Mouse (Mus musculus) MEL (cell line): Measurements from ENCODE around the gene Tmem167b.

Experiments used
- CTCF ChIP-seq, 3 experiments: IDR thresholded peaks in 2 of 3; conservative IDR thresholded peaks in 1 of 3; 2 replicates each; pipeline ENCODE4 v1.5.1; 2011 to 2012; ENCODE audit warnings: low read length in 3 of 3, low read depth in 2 of 3, mild to moderate bottlenecking in 2 of 3, improper control_type of control experiment in 1 of 3, inconsistent platforms in 1 of 3, mixed read lengths in 1 of 3, moderate library complexity in 1 of 3; ENCODE audit not compliant: control insufficient read depth in 1 of 3, insufficient read depth in 1 of 3, poor library complexity in 1 of 3, severe bottlenecking in 1 of 3
- GATA1 ChIP-seq: IDR thresholded peaks from 2 replicates; pipeline ENCODE4 v1.6.1; 2011; ENCODE audit warnings: low read depth, low read length, improper control_type of control experiment
- MAFK ChIP-seq: IDR thresholded peaks from 2 replicates; pipeline ENCODE4 v1.6.1; 2011; ENCODE audit warnings: low read depth, mild to moderate bottlenecking, low read length, improper control_type of control experiment, borderline replicate concordance
- MEF2A ChIP-seq: IDR thresholded peaks from 2 replicates; pipeline ENCODE4 v1.6.1; 2014; ENCODE audit warnings: low read depth, mild to moderate bottlenecking, inconsistent platforms, low read length, improper control_type of control experiment; ENCODE audit not compliant: poor library complexity, insufficient replicate concordance, severe bottlenecking; ENCODE audit errors: extremely low read depth
- MYC ChIP-seq: IDR thresholded peaks from 2 replicates; pipeline ENCODE4 v1.6.1; 2011; ENCODE audit warnings: low read depth, mild to moderate bottlenecking, low read length, improper control_type of control experiment, moderate library complexity
- POLR2A ChIP-seq, 2 experiments: IDR thresholded peaks; 2 replicates each; pipeline ENCODE4 v1.6.1; 2011 to 2012; ENCODE audit warnings: low read length in 2 of 2, mild to moderate bottlenecking in 2 of 2, control low read depth in 1 of 2, improper control_type of control experiment in 1 of 2, low read depth in 1 of 2, moderate library complexity in 1 of 2; ENCODE audit not compliant: control insufficient read depth in 1 of 2, insufficient read depth in 1 of 2, poor library complexity in 1 of 2
- POLR2AphosphoS5 ChIP-seq: IDR thresholded peaks from 2 replicates; pipeline ENCODE4 v1.6.1; 2012; ENCODE audit warnings: low read depth, borderline replicate concordance, mild to moderate bottlenecking, inconsistent platforms, low read length, moderate library complexity, mixed read lengths
- UBTF ChIP-seq: IDR thresholded peaks from 2 replicates; pipeline ENCODE4 v1.6.1; 2012; ENCODE audit warnings: low read depth, mild to moderate bottlenecking, inconsistent platforms, low read length, improper control_type of control experiment, moderate library complexity, borderline replicate concordance; ENCODE audit not compliant: insufficient read depth

DNA sequence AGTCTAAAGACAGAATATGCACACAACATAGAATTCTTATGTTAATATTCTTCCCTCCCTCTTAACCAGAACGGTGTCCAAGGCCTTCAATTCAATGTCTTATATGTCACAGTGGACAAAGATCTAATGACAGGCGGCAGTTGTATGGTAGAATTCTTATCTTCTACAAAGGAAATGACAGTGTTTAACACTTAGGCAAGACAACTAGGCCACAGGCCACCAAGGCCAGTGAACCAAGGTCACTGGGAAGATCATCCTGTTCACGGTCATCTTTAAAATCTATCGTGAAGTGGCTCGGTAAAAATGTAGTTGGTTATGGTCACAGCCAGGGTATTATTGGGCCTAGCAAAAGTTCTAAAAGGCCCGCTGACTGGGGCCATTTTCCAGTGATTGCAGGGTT is 28.3 kb downstream of the Tmem167b start, which contains the start of gene 1700013F07Rik:
- TF ChIP-seq MYC (no peak), GATA1 (no peak), UBTF (no peak), CTCF (IDR thresholded peaks at IDR 0.05 in 2 of 3, conservative IDR thresholded peaks at IDR 0.05 in 1 of 3; ENCODE audit: control insufficient read depth in 1 of 3, insufficient read depth in 1 of 3, low read depth in 2 of 3, low read length in 3 of 3, poor library complexity in 1 of 3, severe bottlenecking in 1 of 3) (no peak), POLR2A (IDR thresholded peaks at IDR 0.05; ENCODE audit: control insufficient read depth in 1 of 2, insufficient read depth in 1 of 2, low read depth in 1 of 2, low read length in 2 of 2, poor library complexity in 1 of 2) (no peak), POLR2AphosphoS5 (no peak), MAFK (no peak), MEF2A (no peak)
